Mouse (Mus musculus): Measurements from ENCODE around the gene Sept3. TPM values are rescaled to one million over a fixed set of nuclear protein-coding genes. Genes with fewer than 3 reads are reported as not detected.
"Not testable (repeated sequence)": the region's sequence is repeated elsewhere in the genome, so short reads cannot be mapped to it uniquely, and the experiment has no call there.

Sept3 gene
- polyA plus RNA-seq, 1 experiment from 2014 or later: 359 TPM

GRCm38 (mm10) chr15:82244805-82245161 lies 29.9 kb upstream of the Sept3 start:
- H3K4me1 ChIP-seq (replicated peaks); H3K9me3 ChIP-seq; H3K36me3 ChIP-seq; ATAC-seq (ENCODE audit: low read depth); H3K27me3 ChIP-seq: not testable (repeated sequence)
- H3K4me3 ChIP-seq: peak overlapping the region; percentile 75
- H3K9ac ChIP-seq: peak overlapping the region; percentile 65
- WGBS: 20% methylated on average over 9 of the region's 9 CpGs
- peak overlapping the region; percentile 61; the same call in 1 of the 2 replicates for H3K27ac ChIP-seq (replicated peaks)
- peak overlapping the region; percentile 69 for H3K4me2 ChIP-seq

GRCm38 (mm10) chr15:82247131-82247776 lies 27.4 kb upstream of the Sept3 start:
- no peaks in the 10 kb centered on the region for H3K36me3 ChIP-seq
- H3K9me3 ChIP-seq: no peaks in the 10 kb centered on the region
- peaks cover 8% of the 10 kb centered on the region for H3K4me1 ChIP-seq (replicated peaks)
- no peaks in the 10 kb centered on the region for H3K27me3 ChIP-seq
- H3K9ac ChIP-seq: no peak overlapping the region
- H3K27ac ChIP-seq (replicated peaks): no peak overlapping the region
- no peak overlapping the region for H3K4me3 ChIP-seq
- no peak overlapping the region for H3K4me2 ChIP-seq
- ATAC-seq (ENCODE audit: low read depth): no peak
- 80% methylated on average over 3 of the region's 3 CpGs for WGBS

GRCm38 (mm10) chr15:82251579-82251978 lies 23.1 kb upstream of the Sept3 start:
- no peak overlapping the region for H3K9ac ChIP-seq
- 100% methylated on average over 3 of the region's 3 CpGs for WGBS
- ATAC-seq (ENCODE audit: low read depth): no peak
- H3K27ac ChIP-seq (replicated peaks): no peak overlapping the region
- no peaks in the 10 kb centered on the region for H3K9me3 ChIP-seq
- H3K4me2 ChIP-seq: no peak overlapping the region
- H3K4me1 ChIP-seq (replicated peaks): peaks cover 16% of the 10 kb centered on the region
- H3K27me3 ChIP-seq: no peaks in the 10 kb centered on the region
- no peaks in the 10 kb centered on the region for H3K36me3 ChIP-seq
- H3K4me3 ChIP-seq: no peak overlapping the region

GRCm38 (mm10) chr15:82252097-82252496 lies 22.6 kb upstream of the Sept3 start, which contains the start of gene 1500009C09Rik:
TSS of gene 1500009C09Rik (plus strand) at chr15:82252397.
- WGBS: 89% methylated on average over 6 of the region's 6 CpGs
- Histone ChIP-seq H3K27me3 (no peaks in the 10 kb centered on the region), H3K4me2 (no peak within 1 kb of the TSS), H3K27ac (replicated peaks) (no peak within 1 kb of the TSS), H3K36me3 (no peaks in the 10 kb centered on the region), H3K4me1 (replicated peaks) (peaks cover 22% of the 10 kb centered on the region), H3K9me3 (no peaks in the 10 kb centered on the region), H3K9ac (no peak within 1 kb of the TSS), H3K4me3 (no peak within 1 kb of the TSS)
- no peak for ATAC-seq (ENCODE audit: low read depth)

GRCm38 (mm10) chr15:82255248-82255647 lies 19.4 kb upstream of the Sept3 start:
- Histone ChIP-seq H3K27ac (replicated peaks) (peak overlapping the region; percentile 81), H3K9me3 (no peaks in the 10 kb centered on the region), H3K9ac (no peak overlapping the region; the same call in 1 of the 2 replicates), H3K27me3 (no peaks in the 10 kb centered on the region), H3K4me2 (peak overlapping the region; percentile 61), H3K4me1 (replicated peaks) (peaks cover 28% of the 10 kb centered on the region), H3K4me3 (no peak overlapping the region), H3K36me3 (0 out of 2 replicates have a peak, but pooled peaks cover 3% of the 10 kb centered on the region)
- 43% methylated on average over 4 of the region's 4 CpGs for WGBS
- ATAC-seq (ENCODE audit: low read depth): no peak; the same call in 1 of the 2 replicates

- no peaks in the 10 kb centered on the region for H3K27me3 ChIP-seq
- H3K9ac ChIP-seq: peak overlapping the region; percentile 67
- H3K36me3 ChIP-seq: 0 out of 2 replicates have a peak, but pooled peaks cover 3% of the 10 kb centered on the region
- H3K27ac ChIP-seq (replicated peaks): peak overlapping the region; percentile 81
- H3K4me1 ChIP-seq (replicated peaks): peaks cover 28% of the 10 kb centered on the region
- H3K4me2 ChIP-seq: peak overlapping the region; percentile 61
- H3K9me3 ChIP-seq: no peaks in the 10 kb centered on the region
- H3K4me3 ChIP-seq: peak overlapping the region; percentile 45
- peak; percentile 93 for ATAC-seq (ENCODE audit: low read depth)
- 7% methylated on average over 10 of the region's 10 CpGs for WGBS
These were observed 18.7 kb upstream of the Sept3 start for GRCm38 (mm10) chr15:82255944-82256383.

GRCm38 (mm10) chr15:82259510-82259909 lies 15.2 kb upstream of the Sept3 start:
- Histone ChIP-seq H3K4me1 (replicated peaks) (peaks cover 28% of the 10 kb centered on the region), H3K27ac (replicated peaks) (no peak overlapping the region), H3K4me2 (no peak overlapping the region), H3K9ac (no peak overlapping the region), H3K27me3 (no peaks in the 10 kb centered on the region), H3K36me3 (0 out of 2 replicates have a peak, but pooled peaks cover 3% of the 10 kb centered on the region), H3K9me3 (no peaks in the 10 kb centered on the region), H3K4me3 (no peak overlapping the region)
- no peak for ATAC-seq (ENCODE audit: low read depth)
- 11% methylated on average over 16 of the region's 16 CpGs for WGBS

GRCm38 (mm10) chr15:82266356-82266755 lies 8.3 kb upstream of the Sept3 start:
- Histone ChIP-seq H3K9ac (no peak overlapping the region), H3K4me1 (replicated peaks) (peaks cover 40% of the 10 kb centered on the region), H3K4me3 (no peak overlapping the region), H3K4me2 (no peak overlapping the region), H3K36me3 (no peaks in the 10 kb centered on the region), H3K27me3 (no peaks in the 10 kb centered on the region), H3K27ac (replicated peaks) (no peak overlapping the region), H3K9me3 (no peaks in the 10 kb centered on the region)
- ATAC-seq (ENCODE audit: low read depth): no peak
- WGBS: 10% methylated on average over 6 of the region's 6 CpGs

GRCm38 (mm10) chr15:82268185-82268584 lies 6.5 kb upstream of the Sept3 start:
- Histone ChIP-seq H3K4me3 (no peak overlapping the region), H3K27me3 (peaks cover 7% of the 10 kb centered on the region), H3K4me1 (replicated peaks) (peaks cover 47% of the 10 kb centered on the region), H3K9ac (peak overlapping the region; percentile 31; the same call in 1 of the 2 replicates), H3K27ac (replicated peaks) (peak overlapping the region; percentile 79), H3K4me2 (no peak overlapping the region), H3K9me3 (no peaks in the 10 kb centered on the region), H3K36me3 (no peaks in the 10 kb centered on the region)
- WGBS: 14% methylated on average over 3 of the region's 3 CpGs
- ATAC-seq (ENCODE audit: low read depth): peak; percentile 49; the same call in 1 of the 2 replicates

- no peak overlapping the region for H3K9ac ChIP-seq
- H3K27ac ChIP-seq (replicated peaks): peak overlapping the region; percentile 79; the same call in 1 of the 2 replicates
- H3K36me3 ChIP-seq: no peaks in the 10 kb centered on the region
- ATAC-seq (ENCODE audit: low read depth): 0 out of 2 replicates have a peak, but pooled peaks have one; percentile 6
- peaks cover 48% of the 10 kb centered on the region for H3K4me1 ChIP-seq (replicated peaks)
- no peak overlapping the region for H3K4me2 ChIP-seq
- no peaks in the 10 kb centered on the region for H3K9me3 ChIP-seq
- H3K4me3 ChIP-seq: no peak overlapping the region
- peaks cover 13% of the 10 kb centered on the region for H3K27me3 ChIP-seq
- WGBS: 87% methylated on average over 9 of the region's 9 CpGs
These were observed 5.9 kb upstream of the Sept3 start for GRCm38 (mm10) chr15:82268783-82269182.

- Histone ChIP-seq H3K9me3 (no peaks in the 10 kb centered on the region), H3K36me3 (no peaks in the 10 kb centered on the region), H3K4me2 (no peak overlapping the region), H3K27ac (replicated peaks) (peak overlapping the region; percentile 14; the same call in 1 of the 2 replicates), H3K4me1 (replicated peaks) (peaks cover 55% of the 10 kb centered on the region), H3K9ac (no peak overlapping the region), H3K4me3 (no peak overlapping the region), H3K27me3 (peaks cover 16% of the 10 kb centered on the region)
- ATAC-seq (ENCODE audit: low read depth): no peak
- 0% methylated on average over 5 of the region's 5 CpGs for WGBS
These were observed 3.5 kb upstream of the Sept3 start for GRCm38 (mm10) chr15:82271201-82271600.

GRCm38 (mm10) chr15:82272295-82272694 lies 2.4 kb upstream of the Sept3 start:
- no peak for ATAC-seq (ENCODE audit: low read depth)

More at GRCm38 (mm10) chr15:82272295-82272694, 2.4 kb upstream of the Sept3 start:
- Histone ChIP-seq H3K27me3 (peaks cover 16% of the 10 kb centered on the region), H3K36me3 (no peaks in the 10 kb centered on the region), H3K4me1 (replicated peaks) (peaks cover 65% of the 10 kb centered on the region), H3K9ac (no peak overlapping the region), H3K4me2 (no peak overlapping the region), H3K27ac (replicated peaks) (no peak overlapping the region), H3K4me3 (no peak overlapping the region), H3K9me3 (no peaks in the 10 kb centered on the region)
- 86% methylated on average over 6 of the region's 6 CpGs for WGBS
